Mouse (Mus musculus) lung, postnatal 10 days (tissue): ENCODE measurements around the gene Slc39a5.
A peak's percentile ranks its signal among the peaks of the same experiment; 100 is the strongest.

ENCODE experiments used
- DNase-seq: peaks from one replicate; pipeline ENCODE4 v3.0.0; 2021

The Slc39a5 gene

DNA sequence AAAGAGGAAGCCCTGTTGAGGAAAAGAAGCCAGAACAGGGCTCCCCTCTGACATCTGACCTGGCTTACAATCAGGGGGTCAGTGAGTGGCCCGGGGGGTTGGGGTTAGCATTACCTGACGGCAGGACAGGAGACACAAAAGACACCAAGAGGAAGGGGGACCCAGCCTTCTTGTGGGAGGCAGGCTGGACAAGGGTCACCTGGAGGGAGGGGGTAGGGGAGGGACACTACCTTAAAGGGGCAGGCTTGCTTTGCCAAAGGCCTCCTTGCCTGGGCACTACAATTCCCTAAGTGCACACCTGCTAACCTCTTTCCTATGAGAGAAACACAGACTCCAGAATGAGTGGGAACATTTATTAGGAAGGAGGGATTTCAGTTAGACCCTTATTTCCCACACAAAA lies at the start of gene Slc39a5:
Gene Slc39a5 (minus strand): TSS at position 174 of the 400 bp plus-strand sequence.
- DNase-seq, result no peak

DNA sequence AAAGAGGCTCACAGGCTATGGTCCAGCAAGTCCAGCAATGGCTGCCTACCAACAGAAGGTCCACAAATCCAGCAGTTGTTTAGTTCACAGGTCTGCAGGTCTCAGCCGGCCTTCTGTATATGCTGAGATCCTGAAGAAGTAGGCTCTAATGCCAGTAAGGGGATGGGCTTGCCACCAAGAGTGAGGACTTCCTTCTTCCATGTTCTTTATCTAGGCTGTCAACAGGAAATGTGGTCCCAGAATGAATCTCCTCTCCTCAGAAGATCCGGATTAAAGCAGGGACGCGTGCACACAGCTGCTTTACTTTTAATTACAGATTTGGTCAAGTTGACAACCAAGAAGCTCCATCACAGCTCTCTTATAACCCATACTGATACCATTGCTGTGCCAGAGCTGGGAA lies 44.4 kb upstream of the Slc39a5 start:
- peak; percentile 28 for DNase-seq

DNA sequence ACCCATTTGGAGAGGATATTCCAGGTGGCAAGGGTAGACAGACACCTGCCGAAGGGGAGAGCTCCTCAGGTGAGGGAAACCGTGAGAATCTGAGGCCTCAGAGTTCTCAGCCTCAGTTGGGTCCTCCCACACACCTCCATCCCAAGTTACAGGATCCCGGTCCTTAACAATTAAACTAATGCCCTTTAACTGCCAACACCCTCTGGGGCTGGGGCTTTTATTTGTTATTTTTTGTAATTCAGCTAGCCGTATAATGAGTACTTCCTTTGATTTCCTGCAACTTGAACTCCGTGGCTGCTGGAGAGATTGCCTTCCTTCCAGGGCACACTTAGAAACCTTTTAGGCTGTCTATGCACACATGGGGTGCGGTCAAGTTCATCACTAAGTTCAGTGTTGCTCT lies 43.3 kb upstream of the Slc39a5 start:
- DNase-seq, result no peak

DNA sequence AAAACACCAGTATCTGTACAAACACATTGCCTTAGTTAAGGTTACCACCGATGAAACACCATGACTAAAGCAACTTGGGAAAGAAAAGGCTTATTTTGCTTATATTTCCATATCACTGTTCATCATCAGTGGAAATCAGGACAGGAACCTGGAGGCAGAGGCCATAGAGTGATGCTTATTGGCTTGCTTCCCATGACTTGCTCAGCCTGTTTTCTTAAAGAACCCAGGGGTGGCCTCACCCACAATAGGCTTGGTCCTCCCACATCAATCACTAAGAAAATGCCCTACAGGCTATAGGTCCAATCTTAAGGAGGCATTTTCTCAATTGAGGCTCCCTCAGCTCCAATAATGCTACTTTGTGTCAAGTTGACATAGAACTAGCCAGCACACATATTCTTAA lies 41.7 kb upstream of the Slc39a5 start:
- DNase-seq, result no peak

DNA sequence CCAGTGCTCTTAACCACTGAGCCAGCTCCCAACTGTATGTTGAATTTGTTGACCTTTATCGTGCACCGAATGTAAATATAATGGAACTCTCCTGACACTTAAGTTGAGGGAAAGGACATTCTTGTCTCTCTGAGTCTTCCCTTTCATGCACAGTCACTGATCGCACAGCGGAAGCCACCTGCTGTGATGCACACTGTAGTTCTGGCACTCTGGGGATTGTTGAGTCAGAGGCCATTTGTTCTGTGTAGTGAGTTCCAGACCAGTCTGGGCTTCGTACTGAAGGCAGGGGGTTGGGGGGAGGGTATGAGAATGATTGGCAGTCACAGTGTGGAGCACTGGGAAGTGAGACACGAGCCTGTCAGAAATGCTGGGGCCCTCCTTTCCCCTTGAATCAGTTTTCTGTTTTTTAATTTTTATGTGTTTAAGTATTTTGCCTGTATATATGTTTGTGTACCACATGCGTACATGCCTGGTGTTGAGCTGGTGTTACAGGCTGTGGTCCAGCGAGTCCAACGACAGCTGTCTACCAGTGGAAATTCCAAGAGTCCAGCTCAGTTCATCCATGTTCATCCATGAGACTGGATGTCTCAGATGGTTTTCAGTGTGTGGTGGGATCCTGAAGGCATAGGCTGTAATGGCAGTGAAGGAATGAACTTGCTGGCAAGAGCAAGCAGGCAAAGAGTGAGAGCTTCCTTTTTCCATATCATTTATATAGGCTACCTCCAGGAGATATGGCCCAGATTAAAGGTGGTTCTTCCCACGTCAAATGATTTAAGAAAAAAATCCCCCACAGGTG lies 40.5 kb upstream of the Slc39a5 start:
- DNase-seq, result no peak

DNA sequence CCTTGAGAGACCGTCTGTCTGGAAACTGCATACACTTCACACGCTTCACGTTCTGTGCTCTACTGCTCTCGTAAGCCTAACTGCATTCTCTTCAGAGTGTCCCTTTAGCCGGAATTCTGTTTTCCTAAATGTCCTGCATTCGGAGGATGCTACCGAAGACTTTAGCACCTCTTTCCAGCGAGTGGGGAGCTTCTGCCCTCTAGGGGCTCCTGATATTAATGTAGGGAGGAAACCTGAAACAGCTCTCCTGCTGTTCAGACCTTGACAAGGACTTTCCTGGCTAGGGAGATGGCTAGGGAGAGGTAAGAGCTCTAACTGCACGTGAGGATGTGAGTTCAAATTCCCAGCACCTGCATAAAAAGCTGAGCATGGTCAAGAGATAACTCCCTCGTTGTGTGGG lies 39.4 kb upstream of the Slc39a5 start:
- peak; percentile 46 for DNase-seq

DNA sequence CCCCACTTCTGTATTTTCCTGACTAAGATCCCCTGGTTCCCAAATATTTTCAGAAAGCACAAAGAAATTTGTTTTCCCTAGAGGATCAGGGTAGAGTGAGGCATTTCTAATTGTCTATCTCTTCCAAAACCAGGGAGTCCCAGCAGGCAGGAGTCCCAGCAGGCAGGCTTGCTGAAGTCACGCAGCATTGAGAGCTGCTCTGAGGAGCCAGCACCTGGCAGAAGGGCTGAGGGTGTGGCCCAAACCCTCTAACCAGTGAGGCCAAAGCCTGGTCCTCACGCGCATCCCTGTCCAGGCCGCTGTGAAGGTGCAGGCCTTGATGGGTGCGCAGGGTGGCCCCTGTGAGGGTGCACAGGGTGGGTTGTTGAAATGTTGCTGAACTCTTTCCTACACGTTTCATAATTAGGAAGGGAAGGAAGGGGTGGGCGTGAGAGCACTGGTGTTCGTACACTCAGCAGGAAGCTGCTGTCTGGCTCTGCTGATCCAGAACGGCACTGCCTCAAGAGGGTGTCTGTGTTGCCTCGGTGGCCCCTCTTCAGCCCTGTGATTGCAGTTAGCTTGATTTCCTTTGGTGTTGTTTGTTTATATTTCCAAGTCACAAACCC lies 37.7 kb upstream of the Slc39a5 start:
- DNase-seq, result peak; percentile 37

DNA sequence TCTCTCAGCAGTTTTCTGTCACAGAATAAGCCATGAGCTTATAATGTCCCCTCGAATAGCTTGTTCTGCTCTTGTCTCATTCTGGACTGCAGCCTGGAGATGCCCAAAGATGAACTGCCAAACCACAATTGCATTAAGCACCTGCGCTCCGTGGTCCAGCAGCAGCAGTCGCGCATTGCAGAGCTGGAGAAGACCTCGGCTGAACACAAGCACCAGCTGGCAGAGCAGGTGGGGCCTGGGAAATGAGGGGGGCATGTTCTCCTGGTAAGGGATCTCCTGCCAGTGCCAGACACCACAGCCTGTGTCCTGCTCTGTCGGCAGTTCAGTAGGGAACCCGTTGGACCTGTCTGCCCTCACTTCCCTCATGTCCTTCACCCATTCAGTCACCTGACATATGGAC lies 35.3 kb upstream of the Slc39a5 start:
- DNase-seq, result no peak

DNA sequence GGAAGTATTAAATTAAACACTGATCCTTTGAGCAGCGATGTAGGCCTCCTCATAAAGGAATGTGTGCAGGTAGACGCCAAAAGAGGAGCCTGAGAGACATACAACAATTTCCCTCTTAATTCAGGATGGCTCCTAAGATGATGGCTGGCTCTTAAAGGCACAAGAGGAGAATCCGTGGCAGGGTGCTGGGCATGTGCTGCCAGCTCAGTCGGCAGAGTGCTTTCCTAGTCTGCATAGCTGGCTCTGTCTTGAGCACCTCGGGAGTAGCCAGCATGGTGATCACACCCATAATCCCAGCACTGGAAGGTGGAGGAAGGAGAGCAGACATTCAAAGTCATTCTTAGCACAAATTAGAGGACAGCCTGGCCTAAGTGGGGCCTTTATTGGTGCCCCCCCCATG lies 34.8 kb upstream of the Slc39a5 start:
- no peak for DNase-seq

DNA sequence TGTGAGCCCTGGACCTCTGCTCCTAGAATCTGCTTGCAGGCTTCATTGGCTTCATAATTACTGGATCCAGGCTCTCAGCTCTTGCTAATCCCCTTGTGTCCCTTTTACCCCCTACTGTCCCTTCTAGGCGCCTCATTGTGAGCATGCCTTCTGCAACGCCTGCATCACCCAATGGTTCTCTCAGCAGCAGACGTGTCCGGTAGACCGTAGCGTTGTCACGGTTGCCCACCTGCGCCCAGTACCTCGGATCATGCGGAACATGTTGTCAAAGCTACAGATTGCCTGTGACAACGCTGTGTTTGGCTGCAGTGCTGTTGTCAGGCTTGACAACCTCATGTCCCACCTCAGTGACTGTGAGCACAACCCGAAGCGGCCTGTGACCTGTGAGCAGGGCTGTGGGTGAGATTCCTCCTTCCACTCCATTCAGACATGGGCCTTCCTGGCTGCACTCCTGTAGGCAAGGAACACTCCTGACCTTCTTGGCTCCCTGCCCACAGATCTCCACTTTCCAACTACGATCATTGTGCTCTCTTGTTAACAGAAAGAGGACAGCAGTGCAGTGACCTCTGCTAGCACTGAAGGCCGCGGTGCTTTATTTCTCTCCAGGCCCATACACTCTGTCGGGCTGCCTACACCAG lies 34.3 kb upstream of the Slc39a5 start:
- DNase-seq, result peak; percentile 55

DNA sequence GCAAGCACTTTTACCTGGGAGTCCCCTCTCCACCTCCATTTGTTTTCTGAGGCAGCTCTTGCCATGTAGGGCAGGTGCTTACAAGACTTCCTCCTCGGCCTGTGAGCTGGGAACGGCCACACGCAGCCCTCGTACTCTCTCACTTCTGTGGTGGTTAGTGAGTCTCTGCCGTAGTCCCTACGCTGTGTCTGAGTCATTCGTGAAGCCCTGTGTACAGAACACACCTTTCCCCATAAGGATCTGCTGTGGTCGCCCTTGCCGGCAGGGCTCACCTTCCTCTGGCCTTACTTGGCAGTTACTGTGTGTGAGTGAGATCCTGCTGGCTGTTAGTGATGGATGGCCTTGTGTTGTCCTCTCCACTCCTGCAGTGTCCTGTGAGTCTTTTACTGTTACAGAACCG lies 33.7 kb upstream of the Slc39a5 start:
- no peak for DNase-seq

DNA sequence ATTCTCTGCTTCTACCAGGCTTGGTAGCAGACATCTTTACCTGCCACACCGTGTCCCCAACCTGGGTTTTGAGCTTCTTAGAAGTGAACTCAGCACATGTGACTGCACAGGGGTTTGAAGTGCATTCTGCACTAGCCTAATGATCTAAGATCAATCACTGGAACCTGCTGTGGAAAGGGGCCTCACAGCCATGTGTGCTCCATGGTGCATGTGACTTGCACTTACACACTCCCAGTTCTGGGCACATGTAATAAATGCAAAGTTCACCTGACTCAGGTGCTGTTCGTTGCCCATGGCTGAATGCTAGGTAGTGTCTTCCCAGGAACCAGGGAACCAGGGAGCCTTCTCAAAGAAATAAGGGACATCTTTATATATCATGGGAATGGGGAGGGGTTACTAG lies 32.4 kb upstream of the Slc39a5 start:
- DNase-seq, result no peak

DNA sequence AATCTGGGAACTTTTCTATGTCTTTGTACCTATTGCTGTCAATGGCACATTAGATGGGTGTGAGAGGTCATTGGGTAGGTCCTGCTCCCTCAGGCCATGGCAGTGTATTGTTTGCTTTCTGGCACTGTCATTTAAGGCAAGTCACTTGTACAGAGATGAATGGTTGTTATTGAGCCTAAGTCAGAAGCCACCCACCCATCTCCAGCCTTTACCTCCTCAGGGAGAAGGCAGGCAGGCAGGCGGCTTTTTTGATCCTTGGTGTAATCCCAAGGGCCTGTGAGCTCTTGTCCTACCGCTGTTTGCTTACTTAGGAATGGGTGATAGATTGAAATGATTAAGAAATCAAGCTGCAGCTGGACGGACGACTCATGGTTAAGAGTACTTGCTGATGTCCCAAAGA lies 28.4 kb upstream of the Slc39a5 start:
- DNase-seq, result no peak

DNA sequence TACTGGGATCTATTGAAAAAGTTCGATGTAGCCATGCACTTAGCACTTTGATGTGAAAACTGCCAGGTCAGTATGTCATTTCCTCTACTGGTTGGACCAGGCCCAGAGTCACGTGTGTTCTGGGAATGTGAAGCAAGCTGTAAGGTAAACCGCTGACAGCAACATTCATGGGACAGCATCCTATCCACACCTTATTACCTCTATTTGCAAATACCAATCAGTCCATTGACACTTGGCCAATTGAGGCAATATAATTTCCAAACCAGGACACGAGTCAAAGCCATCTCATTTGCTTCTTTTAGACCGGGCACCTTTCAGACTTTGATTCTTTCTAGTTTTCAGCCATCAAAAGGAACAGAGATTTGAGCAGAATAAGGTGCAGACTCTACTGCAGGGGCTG lies 28.0 kb upstream of the Slc39a5 start:
- DNase-seq, result no peak

DNA sequence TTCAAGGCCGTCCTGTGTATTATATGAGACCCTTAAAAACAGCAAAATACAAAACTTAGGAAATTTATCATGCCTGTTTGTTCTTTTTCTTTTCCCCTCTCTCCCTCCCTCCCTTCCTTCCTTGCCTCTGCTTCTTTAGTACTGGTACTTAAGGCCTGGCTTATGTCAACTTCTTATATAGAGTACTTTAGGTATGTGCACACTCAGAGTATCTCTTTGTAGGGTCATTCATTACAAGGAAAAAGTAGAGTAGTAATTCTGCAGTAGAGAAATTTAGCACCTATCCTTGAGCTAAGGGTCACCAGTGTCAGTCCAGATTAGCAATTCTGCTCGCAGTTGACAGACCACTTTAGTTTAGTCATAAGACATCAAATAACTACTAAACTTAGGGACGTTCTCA lies 24.2 kb upstream of the Slc39a5 start:
- no peak for DNase-seq

DNA sequence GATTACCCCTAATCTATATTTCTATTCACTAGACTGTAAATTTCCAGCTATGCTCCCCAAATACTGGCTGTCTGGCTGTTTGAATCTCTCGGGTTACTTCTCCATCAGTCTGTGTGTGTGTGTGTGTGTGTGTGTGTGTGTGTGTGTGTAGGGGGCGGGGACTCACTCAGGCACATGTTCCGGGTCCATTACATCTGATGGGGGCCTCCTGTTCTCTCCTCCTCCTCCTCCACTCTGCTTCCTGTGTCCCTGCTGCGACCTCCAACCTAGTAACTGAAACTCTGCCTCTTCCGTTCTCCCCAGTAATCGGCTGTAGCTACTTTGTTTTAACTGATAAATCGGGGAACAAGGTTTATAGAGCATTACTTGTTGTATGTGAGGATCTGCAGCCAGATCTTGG lies 23.6 kb upstream of the Slc39a5 start:
- no peak for DNase-seq

DNA sequence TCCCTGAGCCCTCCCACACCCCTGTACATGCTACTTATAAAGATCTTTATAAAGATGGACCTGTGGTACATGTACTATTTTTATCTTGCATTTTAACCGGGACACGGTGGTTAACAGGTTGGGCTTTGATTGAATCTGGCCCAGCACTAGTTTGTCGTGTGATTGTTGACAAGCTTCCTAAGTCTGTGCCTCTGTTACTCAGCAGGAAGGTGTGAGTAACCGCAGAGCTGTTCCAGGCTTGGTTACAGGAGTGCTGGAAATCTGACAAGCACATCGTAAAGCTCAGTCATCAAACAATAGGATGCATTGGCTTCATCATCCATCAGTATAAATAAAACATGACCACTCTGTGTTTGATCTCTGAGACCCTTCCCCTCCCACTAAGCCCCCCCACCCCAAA lies 21.4 kb upstream of the Slc39a5 start:
- DNase-seq, result no peak

DNA sequence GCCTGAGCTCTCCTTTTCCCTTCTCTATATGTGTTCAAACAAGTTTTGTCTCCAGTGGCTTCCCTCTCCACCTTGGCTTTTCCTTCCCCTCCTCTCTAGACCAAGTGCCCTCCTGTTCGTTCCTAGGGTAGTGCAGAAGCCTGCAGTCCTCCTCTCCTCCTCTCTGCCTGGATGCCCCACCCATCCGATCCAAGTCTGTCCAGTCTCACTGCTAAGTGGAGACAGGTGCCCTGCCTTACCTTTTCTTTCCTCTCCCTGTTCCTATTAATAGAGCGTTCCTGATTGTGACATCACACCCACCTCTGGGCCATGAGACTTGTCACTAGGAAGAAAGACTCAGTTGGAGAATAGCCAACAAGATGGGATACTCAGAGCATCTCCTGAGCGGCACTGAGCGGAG lies 13.8 kb upstream of the Slc39a5 start:
- DNase-seq, result no peak

DNA sequence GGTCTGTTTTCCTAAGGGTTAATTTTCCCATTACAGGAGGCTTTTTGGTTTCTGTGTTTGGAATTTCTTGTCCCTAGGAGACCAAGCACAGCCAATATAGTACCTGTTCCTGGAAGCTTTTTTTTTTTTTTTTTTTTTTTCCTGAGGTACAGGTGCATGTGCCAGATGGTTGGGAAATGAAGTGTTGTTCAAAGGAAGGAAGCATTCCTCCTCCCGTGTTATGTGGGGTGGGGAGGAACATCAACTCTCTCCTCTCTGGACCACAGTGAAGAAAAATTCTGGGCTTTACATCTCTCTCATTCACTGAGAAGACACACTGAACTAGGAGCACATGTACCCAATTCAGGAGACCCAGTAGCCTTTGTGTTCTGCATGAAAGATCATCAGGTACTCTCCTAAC lies 12.0 kb upstream of the Slc39a5 start:
- DNase-seq, result no peak

DNA sequence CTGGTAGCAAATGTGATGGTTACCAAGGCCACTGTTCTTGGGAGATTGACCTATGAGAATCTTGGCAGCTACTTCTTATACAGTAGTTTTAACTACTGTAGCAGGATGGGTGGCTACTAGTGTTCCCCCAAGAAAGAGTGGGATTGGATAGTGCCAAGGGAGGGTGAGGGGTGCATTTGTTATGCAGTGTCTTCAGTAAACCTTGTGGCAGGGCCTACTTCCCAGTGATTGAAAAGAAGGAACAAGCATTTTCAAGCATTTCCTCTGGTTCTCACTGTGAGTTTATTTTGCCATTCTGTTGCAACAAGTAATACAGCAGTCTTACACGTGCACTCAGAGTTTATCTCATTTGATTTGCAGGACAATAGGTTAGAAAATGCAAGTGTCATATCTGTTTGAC lies 11.5 kb upstream of the Slc39a5 start:
- DNase-seq, result no peak

DNA sequence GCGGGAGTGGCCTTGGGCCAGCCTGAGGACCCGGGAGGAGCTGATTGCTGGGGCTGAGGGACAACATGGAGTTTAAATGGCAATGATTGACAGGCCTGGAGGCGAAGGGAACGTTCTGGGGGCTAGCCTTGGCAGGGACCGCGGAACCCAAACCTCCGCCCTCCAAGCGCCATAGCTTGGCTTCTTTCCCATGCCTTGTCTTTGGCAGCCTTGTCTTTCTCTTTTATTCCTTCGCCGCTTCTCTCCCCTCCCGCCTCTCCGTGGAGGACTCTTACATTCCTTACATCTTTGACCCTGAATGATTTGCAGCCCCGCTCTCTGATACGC lies 11.0 kb upstream of the Slc39a5 start:
- peak; percentile 73 for DNase-seq

DNA sequence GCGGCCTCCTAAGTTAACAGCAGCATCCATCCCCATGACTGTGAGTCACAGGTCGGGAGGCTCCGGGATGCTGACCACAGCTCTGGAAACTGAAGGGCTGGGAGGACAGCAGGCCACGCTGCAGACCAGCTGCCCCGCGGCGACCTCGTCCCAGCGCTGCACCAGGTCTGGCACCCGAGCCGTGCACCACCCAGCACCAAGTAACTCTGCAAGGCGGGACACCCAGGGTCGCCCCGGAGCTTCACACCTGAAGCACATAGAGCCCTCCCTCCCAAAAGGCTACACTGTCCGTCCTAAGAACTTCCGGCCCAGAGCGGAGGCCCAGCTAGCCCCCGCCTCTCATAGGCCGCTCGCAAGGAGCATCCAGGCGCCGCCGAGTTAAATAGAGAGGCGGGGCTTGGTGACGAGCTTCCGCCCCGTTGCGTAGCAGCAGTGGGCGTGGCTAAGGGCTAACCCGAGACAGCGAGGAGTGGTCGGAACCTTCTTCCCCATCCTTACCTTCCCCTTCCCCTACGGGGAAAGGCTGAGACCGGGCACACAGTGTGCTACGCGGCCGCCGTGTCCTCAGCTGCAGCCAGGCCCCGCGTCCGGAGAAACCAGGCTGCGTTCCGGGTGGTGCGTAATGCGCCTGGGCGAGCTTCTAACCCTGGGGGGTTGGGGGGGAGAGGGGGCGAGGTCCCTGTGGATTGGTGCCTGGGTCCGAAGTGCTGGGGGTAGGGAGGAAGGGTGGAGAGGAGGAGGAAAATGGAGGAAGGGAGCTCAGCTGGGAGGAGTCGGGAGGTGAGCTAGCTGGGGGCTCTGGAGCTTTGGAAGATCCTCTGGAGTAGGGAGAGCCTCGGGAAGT lies 10.4 kb upstream of the Slc39a5 start, which contains the start of the genes Nabp2 and Rnf41:
Gene Nabp2 (minus strand): TSS at position 282 of the 844 bp plus-strand sequence.
Gene Rnf41 (plus strand): TSS at position 447 of the 844 bp plus-strand sequence.
- DNase-seq, result peak; percentile 98

DNA sequence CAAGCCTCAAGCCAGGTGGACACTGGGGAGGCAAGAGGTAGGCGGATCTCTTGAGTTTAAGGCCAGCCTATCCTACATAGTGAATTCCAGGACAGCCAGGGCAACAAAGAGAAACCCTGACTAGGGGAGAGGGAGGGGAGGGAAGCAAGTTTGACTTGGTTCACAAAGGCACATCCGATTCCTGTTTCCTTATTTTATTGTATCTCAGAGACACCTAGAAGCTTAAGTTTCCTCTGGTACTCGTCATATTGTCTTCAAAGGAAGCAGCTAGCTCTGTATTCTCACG lies 9.5 kb upstream of the Slc39a5 start:
- DNase-seq, result no peak
